Mouse (Mus musculus) forebrain, embryonic 16.5 days (tissue): ENCODE measurements around the gene Akr1c12. TPM values are rescaled to one million over a fixed set of nuclear protein-coding genes. Genes with fewer than 3 reads are reported as not detected.
"Not testable (repeated sequence)": the region's sequence is repeated elsewhere in the genome, so short reads cannot be mapped to it uniquely, and the experiment has no call there.

Source experiments
- ATAC-seq: fragments of 200-750 bp; cut with Nextera tagmentation; 2 replicates; pipeline ENCODE4 v1.8.0; 2017; ENCODE audit warnings: mild to moderate bottlenecking, moderate library complexity
- H3K27ac ChIP-seq: fragments of 300-500 bp; sonication (generic); 2 replicates; pipeline ENCODE4 v1.5.1; 2014; ENCODE audit warnings: low read length, control low read depth
- H3K27me3 ChIP-seq: fragments of 300-500 bp; sonication (generic); replicated peaks from 2 replicates; pipeline ENCODE4 v1.6.1; 2014; ENCODE audit warnings: low read length; ENCODE audit not compliant: control insufficient read depth, insufficient read depth
- H3K36me3 ChIP-seq: fragments of 300-500 bp; sonication (generic); 2 replicates; pipeline ENCODE4 v1.6.1; 2014; ENCODE audit not compliant: control insufficient read depth, insufficient read depth
- H3K4me1 ChIP-seq: fragments of 300-500 bp; sonication (generic); replicated peaks from 2 replicates; pipeline ENCODE4 v1.6.1; 2014; ENCODE audit warnings: low read length; ENCODE audit not compliant: control insufficient read depth, insufficient read depth
- H3K4me2 ChIP-seq: fragments of 300-500 bp; sonication (generic); 2 replicates; pipeline ENCODE4 v1.6.1; 2014; ENCODE audit warnings: mild to moderate bottlenecking, low read length, control low read depth
- H3K4me3 ChIP-seq: fragments of 300-500 bp; sonication (generic); replicated peaks from 2 replicates; pipeline ENCODE4 v1.5.1; 2014; ENCODE audit warnings: mild to moderate bottlenecking, low read length, control low read depth
- H3K9ac ChIP-seq: fragments of 300-500 bp; sonication (generic); replicated peaks from 2 replicates; pipeline ENCODE4 v1.6.1; 2014; ENCODE audit warnings: low read depth, low read length, control low read depth
- H3K9me3 ChIP-seq: fragments of 300-500 bp; sonication (generic); 2 replicates; pipeline ENCODE4 v1.6.1; 2016; ENCODE audit warnings: low read length; ENCODE audit not compliant: control insufficient read depth
- WGBS: fragments of 180-500 bp; shearing (Covaris S2); extraction: QIAGEN DNeasy Blood & Tissue Kit; methylation state at CpG from one replicate; pipeline ENCODE4 v1.1.7; 2014; 5-methylcytosine and 5-hydroxymethylcytosine counted together
- polyA plus RNA-seq: library from polyadenylated mRNA; unstranded; fragments of >200 nt; fragmentation: Nextera tagmentation; extraction: Ambion mirVana; gene quantifications from 2 replicates; pipeline ENCODE4 v1.2.1, GENCODE M21; 2015

Gene Akr1c12
- polyA plus RNA-seq, 1 experiment from 2014 or later = not detected

- no peaks in the 10 kb centered on the region for H3K27me3 ChIP-seq
- 86% methylated on average over 2 of the region's 2 CpGs for WGBS
- no peak overlapping the region for H3K27ac ChIP-seq
Observed at GRCm38 (mm10) chr13:4265047-4265446, 14.2 kb downstream of the Akr1c12 start.

GRCm38 (mm10) chr13:4264612-4265011, 14.6 kb downstream of the Akr1c12 start:
- H3K27ac ChIP-seq = no peak overlapping the region
- H3K27me3 ChIP-seq = no peaks in the 10 kb centered on the region
- H3K9ac ChIP-seq = no peak overlapping the region
- no peak overlapping the region for H3K4me2 ChIP-seq
- no peaks in the 10 kb centered on the region for H3K36me3 ChIP-seq
- H3K4me3 ChIP-seq = no peak overlapping the region
- no peak for ATAC-seq
- WGBS = 70% methylated on average over 3 of the region's 3 CpGs
- no peaks in the 10 kb centered on the region for H3K9me3 ChIP-seq
- no peaks in the 10 kb centered on the region for H3K4me1 ChIP-seq

More at GRCm38 (mm10) chr13:4265047-4265446, 14.2 kb downstream of the Akr1c12 start:
- no peaks in the 10 kb centered on the region for H3K9me3 ChIP-seq
- no peak overlapping the region for H3K9ac ChIP-seq
- no peaks in the 10 kb centered on the region for H3K36me3 ChIP-seq
- no peak overlapping the region for H3K4me2 ChIP-seq
- ATAC-seq = no peak
- H3K4me3 ChIP-seq = no peak overlapping the region
- H3K4me1 ChIP-seq = no peaks in the 10 kb centered on the region

- H3K36me3 ChIP-seq = no peaks in the 10 kb centered on the region
- no peaks in the 10 kb centered on the region for H3K27me3 ChIP-seq
- WGBS = 81% methylated on average over 6 of the region's 6 CpGs
- H3K9ac ChIP-seq = no peak overlapping the region
- H3K27ac ChIP-seq = no peak overlapping the region
- no peaks in the 10 kb centered on the region for H3K4me1 ChIP-seq
- no peaks in the 10 kb centered on the region for H3K9me3 ChIP-seq
- no peak for ATAC-seq
- no peak overlapping the region for H3K4me3 ChIP-seq
- no peak overlapping the region for H3K4me2 ChIP-seq
Observed at GRCm38 (mm10) chr13:4257349-4257748, 21.9 kb downstream of the Akr1c12 start.

- H3K4me1 ChIP-seq, H3K9me3 ChIP-seq, H3K4me3 ChIP-seq, H3K9ac ChIP-seq, ATAC-seq, H3K4me2 ChIP-seq, H3K36me3 ChIP-seq, H3K27ac ChIP-seq, H3K27me3 ChIP-seq: not testable (repeated sequence)
Observed at GRCm38 (mm10) chr13:4256894-4257293, 22.3 kb downstream of the Akr1c12 start.

GRCm38 (mm10) chr13:4249347-4249746, 29.9 kb downstream of the Akr1c12 start:
- 61% methylated on average over 3 of the region's 3 CpGs for WGBS
- no peaks in the 10 kb centered on the region for H3K9me3 ChIP-seq

GRCm38 (mm10) chr13:4244861-4245559, 34.2 kb downstream of the Akr1c12 start:
- peak; percentile 95 for ATAC-seq
- Histone ChIP-seq H3K27me3 (no peaks in the 10 kb centered on the region), H3K36me3 (no peaks in the 10 kb centered on the region), H3K9me3 (no peaks in the 10 kb centered on the region), H3K27ac (no peak overlapping the region), H3K9ac (peak overlapping the region; percentile 63), H3K4me2 (peak overlapping the region; percentile 55), H3K4me1 (no peaks in the 10 kb centered on the region), H3K4me3 (peak overlapping the region; percentile 41)
- 2% methylated on average over 13 of the region's 13 CpGs for WGBS

More at GRCm38 (mm10) chr13:4249347-4249746, 29.9 kb downstream of the Akr1c12 start:
- no peak overlapping the region for H3K4me3 ChIP-seq
- H3K27me3 ChIP-seq = no peaks in the 10 kb centered on the region
- no peak overlapping the region for H3K4me2 ChIP-seq
- no peak overlapping the region for H3K27ac ChIP-seq
- no peaks in the 10 kb centered on the region for H3K4me1 ChIP-seq
- ATAC-seq = no peak
- no peak overlapping the region for H3K9ac ChIP-seq
- H3K36me3 ChIP-seq = no peaks in the 10 kb centered on the region

- Histone ChIP-seq H3K27ac (no peak overlapping the region), H3K4me1 (no peaks in the 10 kb centered on the region), H3K27me3 (no peaks in the 10 kb centered on the region), H3K9ac (no peak overlapping the region), H3K36me3 (no peaks in the 10 kb centered on the region), H3K4me3 (no peak overlapping the region), H3K4me2 (no peak overlapping the region), H3K9me3 (no peaks in the 10 kb centered on the region)
- no peak for ATAC-seq
- 86% methylated on average over 3 of the region's 3 CpGs for WGBS
Observed at GRCm38 (mm10) chr13:4233536-4234172, 45.6 kb downstream of the Akr1c12 start.

- 89% methylated on average over 1 of the region's 1 CpGs for WGBS
- Histone ChIP-seq H3K36me3 (no peaks in the 10 kb centered on the region), H3K9ac (no peak overlapping the region)
Observed at GRCm38 (mm10) chr13:4233135-4233534, 46.1 kb downstream of the Akr1c12 start.

GRCm38 (mm10) chr13:4230841-4231623, 48.2 kb downstream of the Akr1c12 start:
- ATAC-seq = no peak
- no peak overlapping the region for H3K4me2 ChIP-seq
- H3K27me3 ChIP-seq = no peaks in the 10 kb centered on the region
- no peak overlapping the region for H3K4me3 ChIP-seq
- H3K9ac ChIP-seq = no peak overlapping the region
- WGBS = 91% methylated on average over 8 of the region's 8 CpGs
- no peaks in the 10 kb centered on the region for H3K9me3 ChIP-seq
- H3K27ac ChIP-seq = no peak overlapping the region
- H3K36me3 ChIP-seq = no peaks in the 10 kb centered on the region
- H3K4me1 ChIP-seq = no peaks in the 10 kb centered on the region

More at GRCm38 (mm10) chr13:4233135-4233534, 46.1 kb downstream of the Akr1c12 start:
- no peak overlapping the region for H3K4me3 ChIP-seq
- no peaks in the 10 kb centered on the region for H3K4me1 ChIP-seq
- no peak overlapping the region for H3K27ac ChIP-seq
- H3K27me3 ChIP-seq = no peaks in the 10 kb centered on the region
- no peaks in the 10 kb centered on the region for H3K9me3 ChIP-seq
- no peak for ATAC-seq
- H3K4me2 ChIP-seq = no peak overlapping the region
